Mouse (Mus musculus) embryonic fibroblast, embryonic 13.5 days (primary cell): ENCODE results near the gene Zfp488. TPM values are rescaled to one million over a fixed set of nuclear protein-coding genes. Genes with fewer than 3 reads are reported as not detected.

Experiments
- H3K27ac ChIP-seq: 2 replicates; pipeline ENCODE4 v1.5.1; 2012; ENCODE audit warnings: low read length, control low read depth, inconsistent platforms; ENCODE audit not compliant: insufficient read depth
- H3K4me1 ChIP-seq: 2 replicates; pipeline ENCODE4 v1.6.1; 2011; ENCODE audit warnings: low read length; ENCODE audit not compliant: control insufficient read depth, insufficient read depth
- H3K4me3 ChIP-seq: 2 replicates; pipeline ENCODE4 v1.5.1; 2011; ENCODE audit warnings: mild to moderate bottlenecking, control low read depth, low read length; ENCODE audit not compliant: insufficient read depth
- CTCF ChIP-seq: IDR thresholded peaks from 2 replicates; pipeline ENCODE4 v1.5.1; 2011; ENCODE audit warnings: mild to moderate bottlenecking, control low read depth, low read length, moderate library complexity, borderline replicate concordance; ENCODE audit not compliant: insufficient read depth
- POLR2A ChIP-seq: IDR thresholded peaks from 2 replicates; pipeline ENCODE4 v1.6.1; 2011; ENCODE audit warnings: low read depth, mild to moderate bottlenecking, control low read depth, low read length, moderate library complexity
- polyA plus RNA-seq: library from polyadenylated mRNA; stranded (reverse); fragments of >200 nt; gene quantifications from 2 replicates; pipeline ENCODE4 v1.2.4, GENCODE M21; 2011; ENCODE audit warnings: low read depth; ENCODE audit not compliant: missing spikeins, insufficient read length

Gene Zfp488
- polyA plus RNA-seq, 1 experiment, result not detected

- H3K4me3 ChIP-seq, result no peak overlapping the region
- TF ChIP-seq POLR2A (no peak), CTCF (no peak)
- no peak overlapping the region for H3K27ac ChIP-seq
- H3K4me1 ChIP-seq, result no peaks in the 10 kb centered on the region
Measured at GRCm38 (mm10) chr14:33993051-33993450, 14.5 kb upstream of the Zfp488 start.

GRCm38 (mm10) chr14:33991971-33992370 lies 13.4 kb upstream of the Zfp488 start:
- no peaks in the 10 kb centered on the region for H3K4me1 ChIP-seq

GRCm38 (mm10) chr14:33989201-33989600 lies 10.6 kb upstream of the Zfp488 start:
- H3K27ac ChIP-seq, result no peak overlapping the region
- no peaks in the 10 kb centered on the region for H3K4me1 ChIP-seq
- no peak for TF ChIP-seq POLR2A
- no peak for TF ChIP-seq CTCF
- H3K4me3 ChIP-seq, result no peak overlapping the region

More at GRCm38 (mm10) chr14:33991971-33992370, 13.4 kb upstream of the Zfp488 start:
- H3K27ac ChIP-seq, result no peak overlapping the region
- no peak for TF ChIP-seq POLR2A
- TF ChIP-seq CTCF, result no peak
- H3K4me3 ChIP-seq, result no peak overlapping the region

GRCm38 (mm10) chr14:33977748-33978147 lies 816 bp downstream of the Zfp488 start:
- H3K4me3 ChIP-seq, result no peak overlapping the region
- TF ChIP-seq CTCF, result no peak
- TF ChIP-seq POLR2A, result no peak

GRCm38 (mm10) chr14:33974752-33975151 lies 3.8 kb downstream of the Zfp488 start:
- Histone ChIP-seq H3K4me1 (no peaks in the 10 kb centered on the region), H3K27ac (no peak overlapping the region), H3K4me3 (no peak overlapping the region)
- TF ChIP-seq POLR2A (no peak), CTCF (no peak)

More at GRCm38 (mm10) chr14:33977748-33978147, 816 bp downstream of the Zfp488 start:
- Histone ChIP-seq H3K4me1 (no peaks in the 10 kb centered on the region), H3K27ac (no peak overlapping the region)

- H3K27ac ChIP-seq, result no peak overlapping the region
- H3K4me1 ChIP-seq, result no peaks in the 10 kb centered on the region
- H3K4me3 ChIP-seq, result no peak overlapping the region
- TF ChIP-seq POLR2A, result no peak
- peak; percentile 72; the same call in 1 of the 2 replicates for TF ChIP-seq CTCF
Measured at GRCm38 (mm10) chr14:33972679-33973078, 5.9 kb downstream of the Zfp488 start.

GRCm38 (mm10) chr14:33965675-33966074 lies 12.9 kb downstream of the Zfp488 start:
- TF ChIP-seq CTCF (no peak), POLR2A (no peak)
- H3K4me3 ChIP-seq, result no peak overlapping the region

GRCm38 (mm10) chr14:33959341-33959740 lies 19.2 kb downstream of the Zfp488 start:
- Histone ChIP-seq H3K4me3 (no peak overlapping the region), H3K27ac (no peak overlapping the region), H3K4me1 (no peaks in the 10 kb centered on the region)
- TF ChIP-seq POLR2A (no peak), CTCF (peak; percentile 41; the same call in 1 of the 2 replicates)

More at GRCm38 (mm10) chr14:33965675-33966074, 12.9 kb downstream of the Zfp488 start:
- no peaks in the 10 kb centered on the region for H3K4me1 ChIP-seq
- H3K27ac ChIP-seq, result no peak overlapping the region

GRCm38 (mm10) chr14:33958841-33959240 lies 19.7 kb downstream of the Zfp488 start:
- TF ChIP-seq CTCF (no peak), POLR2A (no peak)
- H3K4me3 ChIP-seq, result no peak overlapping the region
- no peak overlapping the region for H3K27ac ChIP-seq
- H3K4me1 ChIP-seq, result no peaks in the 10 kb centered on the region

- Histone ChIP-seq H3K27ac (no peak overlapping the region), H3K4me1 (no peaks in the 10 kb centered on the region), H3K4me3 (no peak overlapping the region)
- no peak for TF ChIP-seq POLR2A
- no peak for TF ChIP-seq CTCF
Measured at GRCm38 (mm10) chr14:33958186-33958585, 20.4 kb downstream of the Zfp488 start.
